In the genomic region with DNA sequence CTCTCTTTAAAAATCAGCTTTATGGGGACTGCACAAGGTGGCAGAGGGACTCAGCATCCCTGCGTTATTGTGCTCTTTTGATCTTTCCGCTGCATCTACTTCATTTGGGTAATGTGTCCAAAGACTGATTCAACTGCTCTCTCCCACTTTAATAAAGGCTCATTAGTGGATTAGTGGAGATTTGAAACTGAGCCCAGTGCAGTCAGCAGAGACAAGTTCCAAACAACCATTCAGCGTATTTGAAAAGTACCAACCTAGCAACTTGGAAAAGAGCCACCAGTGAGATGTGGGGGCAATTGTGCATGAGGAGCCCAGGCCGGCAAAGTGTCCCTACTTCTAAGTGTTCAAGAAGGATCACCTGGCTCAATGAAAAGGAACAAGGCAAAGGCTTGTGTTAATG, we compare ENCODE assay signal across 11 mouse cellular contexts.
A peak's percentile ranks its signal among the peaks of the same experiment; 100 is the strongest.
DNase-seq lines count a peak whose midpoint lies in the region; ATAC-seq lines count a peak whose summit lies in the region.
"Had no signal": no experiment of that assay in that cellular context is flagged by ENCODE, and none has a peak within 500 bp of the region (broad histone marks: within the 10 kb centered on the region; RNA-seq: fewer than 3 reads in every experiment).

No protein-coding gene starts in this region.

- no peak overlapping the region for H3K4me3 ChIP-seq in hindbrain, embryonic 15.5 days
- H3K4me3 ChIP-seq in hindbrain, embryonic 10.5 days = no peak overlapping the region
- no peak overlapping the region for H3K4me3 ChIP-seq in forebrain, embryonic 16.5 days (replicated peaks; ENCODE audit: low read length)
- no peak overlapping the region for H3K4me3 ChIP-seq in midbrain, embryonic 15.5 days
- H3K4me3 ChIP-seq: neural tube, embryonic 15.5 days had no signal

- H3K36me3 ChIP-seq in hindbrain, embryonic 15.5 days = no peaks in the 10 kb centered on the region
- no peaks in the 10 kb centered on the region for H3K36me3 ChIP-seq in hindbrain, embryonic 10.5 days
- no peaks in the 10 kb centered on the region for H3K36me3 ChIP-seq in forebrain, embryonic 16.5 days (ENCODE audit: control insufficient read depth, insufficient read depth)
- H3K36me3 ChIP-seq in midbrain, embryonic 15.5 days (replicated peaks) = no peaks in the 10 kb centered on the region
- H3K36me3 ChIP-seq: neural tube, embryonic 15.5 days had no signal

- no peaks in the 10 kb centered on the region for H3K9me3 ChIP-seq in hindbrain, embryonic 15.5 days
- no peaks in the 10 kb centered on the region for H3K9me3 ChIP-seq in hindbrain, embryonic 10.5 days
- no peaks in the 10 kb centered on the region for H3K9me3 ChIP-seq in forebrain, embryonic 16.5 days (ENCODE audit: control insufficient read depth, low read length)
- no peaks in the 10 kb centered on the region for H3K9me3 ChIP-seq in midbrain, embryonic 15.5 days
- H3K9me3 ChIP-seq: neural tube, embryonic 15.5 days had no signal

- no peak overlapping the region for H3K9ac ChIP-seq in hindbrain, embryonic 15.5 days
- no peak overlapping the region for H3K9ac ChIP-seq in forebrain, embryonic 16.5 days (replicated peaks; ENCODE audit: low read depth, low read length)
- no peak overlapping the region for H3K9ac ChIP-seq in midbrain, embryonic 15.5 days
- H3K9ac ChIP-seq: lung, embryonic 14.5 days; neural tube, embryonic 15.5 days had no signal

- no peak overlapping the region for H3K4me2 ChIP-seq in hindbrain, embryonic 15.5 days
- H3K4me2 ChIP-seq in forebrain, embryonic 16.5 days (ENCODE audit: low read length) = no peak overlapping the region
- no peak overlapping the region for H3K4me2 ChIP-seq in midbrain, embryonic 15.5 days
- H3K4me2 ChIP-seq: lung, embryonic 14.5 days; neural tube, embryonic 15.5 days had no signal

- H3K4me1 ChIP-seq in hindbrain, embryonic 15.5 days (replicated peaks) = no peaks in the 10 kb centered on the region
- peaks cover 6% of the 10 kb centered on the region; the same call in 1 of the 2 replicates for H3K4me1 ChIP-seq in hindbrain, embryonic 10.5 days (replicated peaks)
- peaks cover 9% of the 10 kb centered on the region; the same call in 1 of the 2 replicates for H3K4me1 ChIP-seq in forebrain, embryonic 16.5 days (replicated peaks; ENCODE audit: control insufficient read depth, insufficient read depth, low read length)
- H3K4me1 ChIP-seq in midbrain, embryonic 15.5 days = no peaks in the 10 kb centered on the region
- H3K4me1 ChIP-seq: neural tube, embryonic 15.5 days had no signal

- H3K27ac ChIP-seq in hindbrain, embryonic 15.5 days (replicated peaks) = no peak overlapping the region
- no peak overlapping the region for H3K27ac ChIP-seq in hindbrain, embryonic 10.5 days
- H3K27ac ChIP-seq in forebrain, embryonic 16.5 days (ENCODE audit: low read length) = no peak overlapping the region
- H3K27ac ChIP-seq in midbrain, embryonic 15.5 days = no peak overlapping the region
- H3K27ac ChIP-seq: neural tube, embryonic 15.5 days had no signal

- ATAC-seq in hindbrain, embryonic 15.5 days (ENCODE audit: low FRiP score, low read depth) = peak; percentile 56; the same call in 1 of the 2 replicates
- ATAC-seq in forebrain, embryonic 16.5 days = peak; percentile 86
- peak; percentile 60; the same call in 1 of the 2 replicates for ATAC-seq in midbrain, embryonic 15.5 days (replicated peaks)
- no peak for ATAC-seq in inflammation-experienced regulatory T-cells, adult 6 months

- no peaks in the 10 kb centered on the region for H3K27me3 ChIP-seq in hindbrain, embryonic 15.5 days
- H3K27me3 ChIP-seq in hindbrain, embryonic 10.5 days (ENCODE audit: insufficient read depth, poor library complexity, severe bottlenecking) = no peaks in the 10 kb centered on the region
- H3K27me3 ChIP-seq in forebrain, embryonic 16.5 days (replicated peaks; ENCODE audit: control insufficient read depth, insufficient read depth, low read length) = peaks cover 10% of the 10 kb centered on the region; the same call in 1 of the 2 replicates
- H3K27me3 ChIP-seq in midbrain, embryonic 15.5 days (replicated peaks) = no peaks in the 10 kb centered on the region
- H3K27me3 ChIP-seq: neural tube, embryonic 15.5 days had no signal

- DNase-seq in hindbrain, embryonic 10.5 days (ENCODE audit: low spot score) = no peak
- peak; percentile 42 for DNase-seq in brain, embryonic 18.5 days (ENCODE audit: low read depth, low spot score)
- DNase-seq in spleen, postnatal 4 days (ENCODE audit: low spot score in 2 of 2) = no peak
- DNase-seq: cerebellum, adult 18-20 months; kidney, adult 9 months; lung, embryonic 14.5 days had no signal

- WGBS in hindbrain, embryonic 15.5 days = 60% methylated on average over 4 of the region's 4 CpGs
- WGBS in hindbrain, embryonic 10.5 days = 95% methylated on average over 4 of the region's 4 CpGs
- 13% methylated on average over 4 of the region's 4 CpGs for WGBS in forebrain, embryonic 16.5 days
- WGBS in midbrain, embryonic 15.5 days = 52% methylated on average over 4 of the region's 4 CpGs
